Mouse (Mus musculus) lung, postnatal 10 days (tissue): ENCODE results near the gene Casz1.

Experiments
- DNase-seq: peaks from one replicate; pipeline ENCODE4 v3.0.0; 2021

Gene Casz1

GRCm38 (mm10) chr4:148973387-148973786 is 169.2 kb downstream of the Casz1 start:
- no peak for DNase-seq

- DNase-seq = no peak
These were observed 170.6 kb downstream of the Casz1 start for GRCm38 (mm10) chr4:148974833-148975232.

GRCm38 (mm10) chr4:148978221-148978855 is 174.1 kb downstream of the Casz1 start:
- peak; percentile 46 for DNase-seq

GRCm38 (mm10) chr4:148978926-148979325 is 174.7 kb downstream of the Casz1 start:
- no peak for DNase-seq

GRCm38 (mm10) chr4:148979837-148980236 is 175.6 kb downstream of the Casz1 start:
- no peak for DNase-seq

GRCm38 (mm10) chr4:148982274-148982673 is 178.0 kb downstream of the Casz1 start:
- no peak for DNase-seq

GRCm38 (mm10) chr4:148984701-148985540 is 180.7 kb downstream of the Casz1 start:
- no peak for DNase-seq

GRCm38 (mm10) chr4:148985541-148986476 is 181.6 kb downstream of the Casz1 start:
- DNase-seq = peak; percentile 43

GRCm38 (mm10) chr4:148990038-148990437 is 185.8 kb downstream of the Casz1 start:
- DNase-seq = no peak

- no peak for DNase-seq
These were observed 189.7 kb downstream of the Casz1 start for GRCm38 (mm10) chr4:148993948-148994347.

GRCm38 (mm10) chr4:149000746-149001145 is 196.5 kb downstream of the Casz1 start:
- DNase-seq = no peak

- DNase-seq = no peak
These were observed 197.3 kb downstream of the Casz1 start for GRCm38 (mm10) chr4:149001515-149001914.

GRCm38 (mm10) chr4:149002441-149003093 is 198.3 kb downstream of the Casz1 start:
- DNase-seq = no peak
